11 mouse cellular contexts compared by ENCODE assay signal in the genomic region with DNA sequence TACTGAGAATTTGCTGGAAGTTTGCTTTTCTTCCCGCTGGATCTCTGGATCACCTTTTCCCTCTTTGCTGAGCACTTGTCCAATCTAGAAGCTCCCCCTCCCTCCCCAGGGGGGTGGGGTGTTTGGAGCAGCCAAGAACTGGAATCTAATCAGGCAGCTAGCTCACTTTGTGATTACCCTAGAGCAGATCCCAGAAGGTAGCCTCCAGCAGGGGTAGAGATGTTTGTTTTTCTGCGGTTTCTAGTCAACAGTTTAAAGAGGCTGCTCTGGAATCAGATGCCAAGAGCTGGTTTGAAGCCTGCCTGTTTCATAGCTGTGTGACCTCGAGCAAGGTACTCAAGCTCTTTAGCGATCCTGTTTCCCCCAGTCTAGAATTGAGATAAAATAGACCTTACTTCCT.
"Had no signal": no experiment of that assay in that cellular context is flagged by ENCODE, and none has a peak within 500 bp of the region (broad histone marks: within the 10 kb centered on the region; RNA-seq: fewer than 3 reads in every experiment).

No protein-coding gene starts in this region.

- H3K9ac ChIP-seq: limb, embryonic 15.5 days; liver, embryonic 14.5 days; lung, embryonic 14.5 days; midbrain, embryonic 12.5 days; neural tube, embryonic 13.5 days; stomach, embryonic 15.5 days had no signal

- H3K27ac ChIP-seq: limb, embryonic 15.5 days; liver, embryonic 14.5 days; midbrain, embryonic 12.5 days; neural tube, embryonic 13.5 days; stomach, embryonic 15.5 days had no signal

- H3K36me3 ChIP-seq: limb, embryonic 15.5 days; midbrain, embryonic 12.5 days; neural tube, embryonic 13.5 days; stomach, embryonic 15.5 days had no signal

- H3K4me1 ChIP-seq: limb, embryonic 15.5 days; neural tube, embryonic 13.5 days; stomach, embryonic 15.5 days had no signal

- H3K9me3 ChIP-seq: limb, embryonic 15.5 days; midbrain, embryonic 12.5 days; neural tube, embryonic 13.5 days; stomach, embryonic 15.5 days had no signal

- H3K27me3 ChIP-seq: midbrain, embryonic 12.5 days; neural tube, embryonic 13.5 days; stomach, embryonic 15.5 days had no signal

- DNase-seq: kidney, adult 8-10 months; kidney, postnatal 25 days; lung, embryonic 14.5 days; retina, postnatal 1 day; thymus, postnatal 36 days had no signal

- H3K4me2 ChIP-seq: limb, embryonic 15.5 days; lung, embryonic 14.5 days; midbrain, embryonic 12.5 days; neural tube, embryonic 13.5 days; stomach, embryonic 15.5 days had no signal

- H3K4me3 ChIP-seq: limb, embryonic 15.5 days; midbrain, embryonic 12.5 days; neural tube, embryonic 13.5 days; stomach, embryonic 15.5 days had no signal

- ATAC-seq: midbrain, embryonic 16.5 days had no signal
